Mouse (Mus musculus): ENCODE measurements around the gene D16Ertd472e. TPM values are rescaled to one million over a fixed set of nuclear protein-coding genes. Genes with fewer than 3 reads are reported as not detected.

The D16Ertd472e gene
- polyA plus RNA-seq, 1 experiment from 2014 or later = 3.4 TPM

DNA sequence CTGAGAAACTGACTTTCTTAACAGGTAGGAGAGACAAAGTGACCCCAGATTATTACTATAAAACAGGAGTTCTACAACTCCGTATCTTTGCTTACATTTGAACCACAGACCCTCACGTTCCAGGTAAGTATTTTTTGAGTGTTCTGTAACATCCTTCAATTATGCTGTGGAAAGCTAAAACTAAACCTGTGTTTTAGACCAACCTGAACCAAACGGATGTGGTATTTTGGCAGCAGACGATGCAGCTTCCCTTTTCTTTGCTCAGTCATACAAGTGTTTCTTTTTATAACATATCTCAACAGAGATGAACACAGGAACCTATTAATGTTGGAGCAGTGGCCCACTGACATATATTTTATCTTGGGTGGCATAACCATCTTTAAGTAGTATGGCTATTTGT is 18.9 kb downstream of the D16Ertd472e start:
- Histone ChIP-seq H3K27ac (ENCODE audit: low read length) (no peak overlapping the region), H3K27me3 (ENCODE audit: control insufficient read depth, insufficient read depth, low read depth, low read length) (no peaks in the 10 kb centered on the region), H3K36me3 (ENCODE audit: control insufficient read depth, insufficient read depth) (no peaks in the 10 kb centered on the region), H3K9me3 (replicated peaks; ENCODE audit: control insufficient read depth, low read length) (no peaks in the 10 kb centered on the region), H3K9ac (ENCODE audit: low read depth, low read length) (no peak overlapping the region), H3K4me1 (ENCODE audit: control insufficient read depth, low read depth, low read length) (no peaks in the 10 kb centered on the region; the same call in 1 of the 2 replicates), H3K4me2 (ENCODE audit: low read depth, low read length) (no peak overlapping the region), H3K4me3 (ENCODE audit: low read depth, low read length) (no peak overlapping the region)
- ATAC-seq (ENCODE audit: low read depth) = no peak
- 47% methylated on average over 4 of the region's 4 CpGs for WGBS (ENCODE audit: insufficient replicate concordance)

DNA sequence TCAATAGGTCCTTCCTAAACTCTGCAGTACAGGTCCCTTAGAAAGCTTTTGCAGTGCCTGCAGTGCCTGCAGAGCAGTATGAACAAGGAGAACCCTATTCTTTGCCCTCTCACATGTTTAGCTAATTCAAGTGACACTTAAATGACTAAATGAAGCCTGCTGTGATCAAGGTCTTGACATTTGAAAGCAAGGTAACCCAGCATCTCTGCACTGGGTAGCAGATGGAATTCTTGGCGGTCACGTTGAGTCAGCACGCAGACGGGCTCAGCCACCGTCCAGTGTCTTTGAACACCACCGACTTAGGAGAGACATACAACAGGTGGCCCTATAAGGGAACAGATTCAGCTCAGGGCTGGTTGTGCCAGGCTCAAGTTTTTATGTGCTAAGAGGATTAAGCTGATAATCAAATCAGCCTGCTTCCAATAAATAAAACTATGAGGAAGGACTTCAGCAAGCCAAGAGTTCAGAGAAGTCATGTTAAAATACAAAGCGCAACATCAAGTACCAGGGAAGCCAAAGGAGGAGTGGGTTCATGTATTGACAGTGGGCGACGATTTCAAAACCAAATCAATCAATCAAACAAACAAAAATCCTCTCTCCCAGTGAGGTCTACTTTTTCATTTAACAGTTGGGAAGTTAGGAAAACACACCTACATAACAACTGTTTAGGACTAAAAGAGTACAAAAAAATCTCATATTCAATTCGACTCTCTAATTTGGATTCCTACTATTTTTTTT is 21.4 kb downstream of the D16Ertd472e start:
- H3K4me2 ChIP-seq (ENCODE audit: low read depth, low read length) = no peak overlapping the region
- H3K36me3 ChIP-seq (ENCODE audit: control insufficient read depth, insufficient read depth) = no peaks in the 10 kb centered on the region
- H3K4me3 ChIP-seq (ENCODE audit: low read depth, low read length) = no peak overlapping the region
- H3K9me3 ChIP-seq (replicated peaks; ENCODE audit: control insufficient read depth, low read length) = no peaks in the 10 kb centered on the region
- H3K27me3 ChIP-seq (ENCODE audit: control insufficient read depth, insufficient read depth, low read depth, low read length) = no peaks in the 10 kb centered on the region
- H3K9ac ChIP-seq (ENCODE audit: low read depth, low read length) = no peak overlapping the region
- WGBS (ENCODE audit: insufficient replicate concordance) = 74% methylated on average over 10 of the region's 10 CpGs
- no peak overlapping the region for H3K27ac ChIP-seq (ENCODE audit: low read length)
- ATAC-seq (ENCODE audit: low read depth) = no peak
- H3K4me1 ChIP-seq (ENCODE audit: control insufficient read depth, low read depth, low read length) = no peaks in the 10 kb centered on the region; the same call in 1 of the 2 replicates

DNA sequence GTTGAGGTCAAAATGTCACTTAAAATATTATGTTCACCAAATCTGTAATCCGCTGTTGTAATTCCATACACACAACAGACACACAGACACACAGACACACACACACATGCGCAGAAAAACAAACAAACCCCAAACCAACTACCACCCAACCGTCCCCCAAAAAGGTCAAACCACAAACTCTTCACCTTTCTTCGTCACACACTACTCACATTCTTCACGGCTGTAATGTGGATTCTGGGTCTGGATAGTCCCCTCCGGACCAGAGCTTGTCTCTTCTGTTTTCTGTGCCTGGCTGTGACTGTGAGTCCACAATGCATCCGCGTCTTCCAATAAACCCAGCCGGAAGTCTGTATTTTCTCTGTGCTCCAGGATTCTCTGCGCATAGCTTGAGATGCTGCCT is 29.1 kb downstream of the D16Ertd472e start:
- Histone ChIP-seq H3K9ac (ENCODE audit: low read depth, low read length) (no peak overlapping the region), H3K36me3 (ENCODE audit: control insufficient read depth, insufficient read depth) (no peaks in the 10 kb centered on the region), H3K27me3 (ENCODE audit: control insufficient read depth, insufficient read depth, low read depth, low read length) (no peaks in the 10 kb centered on the region), H3K27ac (ENCODE audit: low read length) (no peak overlapping the region), H3K4me3 (ENCODE audit: low read depth, low read length) (no peak overlapping the region), H3K4me2 (ENCODE audit: low read depth, low read length) (no peak overlapping the region), H3K9me3 (replicated peaks; ENCODE audit: control insufficient read depth, low read length) (no peaks in the 10 kb centered on the region), H3K4me1 (ENCODE audit: control insufficient read depth, low read depth, low read length) (no peaks in the 10 kb centered on the region)
- WGBS (ENCODE audit: insufficient replicate concordance) = 80% methylated on average over 10 of the region's 10 CpGs
- no peak for ATAC-seq (ENCODE audit: low read depth)

DNA sequence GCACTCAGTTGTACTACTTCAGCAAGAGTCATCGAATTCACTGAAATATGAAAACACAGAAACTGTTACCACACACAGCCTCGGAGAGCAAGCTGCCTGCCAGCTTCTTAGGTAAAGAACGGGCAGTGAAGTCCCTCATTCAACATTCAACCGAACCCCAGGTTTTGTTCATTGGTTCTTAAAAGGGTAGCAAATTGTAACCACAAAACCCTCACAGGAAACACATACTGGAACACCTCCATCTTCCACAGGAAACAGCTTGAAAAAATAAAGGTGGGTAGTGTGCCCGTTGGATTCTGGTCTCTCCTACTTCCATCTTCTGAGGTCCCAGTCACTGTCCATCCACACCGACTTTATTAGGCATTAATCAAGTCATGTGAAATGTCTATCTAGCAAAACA is 30.0 kb downstream of the D16Ertd472e start:
- no peak for ATAC-seq (ENCODE audit: low read depth)
- H3K4me3 ChIP-seq (ENCODE audit: low read depth, low read length) = no peak overlapping the region
- H3K9ac ChIP-seq (ENCODE audit: low read depth, low read length) = no peak overlapping the region
- H3K36me3 ChIP-seq (ENCODE audit: control insufficient read depth, insufficient read depth) = no peaks in the 10 kb centered on the region
- no peaks in the 10 kb centered on the region for H3K27me3 ChIP-seq (ENCODE audit: control insufficient read depth, insufficient read depth, low read depth, low read length)
- H3K27ac ChIP-seq (ENCODE audit: low read length) = no peak overlapping the region
- H3K9me3 ChIP-seq (replicated peaks; ENCODE audit: control insufficient read depth, low read length) = no peaks in the 10 kb centered on the region
- no peaks in the 10 kb centered on the region for H3K4me1 ChIP-seq (ENCODE audit: control insufficient read depth, low read depth, low read length)
- WGBS (ENCODE audit: insufficient replicate concordance) = 31% methylated on average over 6 of the region's 6 CpGs
- no peak overlapping the region for H3K4me2 ChIP-seq (ENCODE audit: low read depth, low read length)

DNA sequence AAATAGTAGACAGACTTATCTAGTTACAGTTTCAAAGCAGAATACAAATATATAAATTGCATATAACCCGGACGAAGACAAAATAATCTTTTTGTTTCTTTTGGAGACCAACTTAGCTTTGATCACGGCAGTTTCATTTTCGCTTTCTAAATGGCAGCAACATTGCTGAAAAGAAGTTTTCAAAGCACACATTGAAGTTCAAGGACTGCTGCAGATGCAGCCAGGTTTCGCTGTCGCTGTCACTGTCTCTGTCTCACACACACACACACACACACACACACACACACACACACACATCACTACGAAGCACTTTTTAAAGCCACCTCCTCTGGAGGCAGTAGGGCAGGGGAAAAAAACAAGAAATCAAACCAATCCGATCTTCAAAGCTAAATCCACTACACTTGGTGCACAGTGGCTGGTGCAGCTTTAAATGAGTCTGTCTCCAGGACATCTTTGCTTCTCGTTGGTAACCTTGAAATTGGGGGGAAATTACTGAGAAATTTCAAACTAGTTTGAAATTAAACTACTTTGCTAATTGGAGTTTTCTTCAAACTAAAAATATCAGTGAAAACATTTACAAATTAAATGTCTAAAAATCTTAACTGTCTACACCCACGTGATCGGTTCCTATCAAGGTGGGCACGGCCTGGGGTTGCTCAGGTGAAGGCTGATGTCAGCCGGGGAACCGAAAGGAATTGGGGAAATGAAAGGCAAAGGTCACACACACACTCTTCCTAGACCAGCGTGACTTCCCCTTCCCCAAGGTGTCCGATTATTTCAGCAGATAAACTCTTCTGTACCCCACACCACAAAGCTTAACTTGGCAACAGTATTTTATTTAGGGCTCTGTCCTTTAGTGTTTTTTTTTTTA is 35.9 kb downstream of the D16Ertd472e start:
- 44% methylated on average over 16 of the region's 16 CpGs for WGBS (ENCODE audit: insufficient replicate concordance)
- no peaks in the 10 kb centered on the region for H3K27me3 ChIP-seq (ENCODE audit: control insufficient read depth, insufficient read depth, low read depth, low read length)
- no peaks in the 10 kb centered on the region for H3K4me1 ChIP-seq (ENCODE audit: control insufficient read depth, low read depth, low read length)
- H3K27ac ChIP-seq (ENCODE audit: low read length) = no peak overlapping the region
- H3K36me3 ChIP-seq (ENCODE audit: control insufficient read depth, insufficient read depth) = no peaks in the 10 kb centered on the region
- no peaks in the 10 kb centered on the region for H3K9me3 ChIP-seq (replicated peaks; ENCODE audit: control insufficient read depth, low read length)
- H3K4me3 ChIP-seq (ENCODE audit: low read depth, low read length) = no peak overlapping the region
- no peak overlapping the region for H3K9ac ChIP-seq (ENCODE audit: low read depth, low read length)
- H3K4me2 ChIP-seq (ENCODE audit: low read depth, low read length) = no peak overlapping the region
- ATAC-seq (ENCODE audit: low read depth) = no peak

DNA sequence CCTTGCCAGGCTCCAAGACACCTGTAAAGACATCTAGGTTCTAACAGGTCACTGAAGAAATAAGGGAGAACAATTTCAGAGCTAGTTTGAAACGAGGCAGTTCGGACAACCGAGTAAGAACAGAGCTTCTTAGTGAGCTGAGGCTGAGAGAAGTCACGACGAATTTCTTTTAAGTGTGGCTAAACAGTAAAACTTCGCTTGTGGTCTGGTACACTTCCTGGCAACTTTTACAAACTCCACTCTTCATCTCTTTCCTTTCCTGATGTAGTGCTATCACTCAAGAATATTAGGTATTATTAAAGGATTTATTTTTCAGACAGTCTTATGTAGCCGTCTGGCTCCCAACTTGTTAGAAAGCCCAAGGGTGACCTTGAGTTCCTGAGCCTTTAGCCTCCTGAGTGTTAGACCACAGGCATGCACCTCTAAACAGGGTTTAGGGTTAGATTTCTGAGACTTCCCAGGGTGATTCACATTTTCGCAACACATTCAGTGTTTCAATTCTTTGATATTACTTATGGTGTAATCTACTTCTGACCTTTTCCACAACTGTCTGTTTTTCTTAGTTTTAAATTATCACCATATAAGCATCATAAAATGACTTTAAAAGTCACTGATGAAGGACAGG is 38.6 kb downstream of the D16Ertd472e start:
- no peaks in the 10 kb centered on the region for H3K36me3 ChIP-seq (ENCODE audit: control insufficient read depth, insufficient read depth)
- ATAC-seq (ENCODE audit: low read depth) = no peak
- H3K4me1 ChIP-seq (ENCODE audit: control insufficient read depth, low read depth, low read length) = no peaks in the 10 kb centered on the region
- no peaks in the 10 kb centered on the region for H3K27me3 ChIP-seq (ENCODE audit: control insufficient read depth, insufficient read depth, low read depth, low read length)
- H3K27ac ChIP-seq (ENCODE audit: low read length) = no peak overlapping the region
- no peak overlapping the region for H3K9ac ChIP-seq (ENCODE audit: low read depth, low read length)
- H3K9me3 ChIP-seq (replicated peaks; ENCODE audit: control insufficient read depth, low read length) = no peaks in the 10 kb centered on the region
- no peak overlapping the region for H3K4me2 ChIP-seq (ENCODE audit: low read depth, low read length)
- no peak overlapping the region for H3K4me3 ChIP-seq (ENCODE audit: low read depth, low read length)
- 43% methylated on average over 8 of the region's 8 CpGs for WGBS (ENCODE audit: insufficient replicate concordance)

DNA sequence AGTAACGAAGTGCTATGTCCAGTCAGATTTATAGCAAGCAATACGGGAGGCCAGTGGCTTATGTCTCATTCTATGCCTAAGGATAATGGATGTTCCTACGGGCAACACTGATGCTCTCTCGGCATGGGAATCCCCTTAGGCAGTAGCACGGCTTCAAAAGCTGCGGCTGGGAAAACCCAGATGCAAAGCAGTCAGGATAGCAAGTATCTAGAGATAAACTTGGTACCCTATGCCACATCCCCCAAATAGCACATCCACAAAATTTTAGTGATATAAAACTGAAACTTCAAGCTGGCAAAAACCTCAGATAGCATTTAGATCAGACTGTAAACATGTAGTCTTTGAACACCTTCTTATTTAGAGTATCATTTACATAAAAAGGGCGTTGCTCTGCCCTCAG is 39.2 kb downstream of the D16Ertd472e start:
- WGBS (ENCODE audit: insufficient replicate concordance) = 65% methylated on average over 7 of the region's 7 CpGs

DNA sequence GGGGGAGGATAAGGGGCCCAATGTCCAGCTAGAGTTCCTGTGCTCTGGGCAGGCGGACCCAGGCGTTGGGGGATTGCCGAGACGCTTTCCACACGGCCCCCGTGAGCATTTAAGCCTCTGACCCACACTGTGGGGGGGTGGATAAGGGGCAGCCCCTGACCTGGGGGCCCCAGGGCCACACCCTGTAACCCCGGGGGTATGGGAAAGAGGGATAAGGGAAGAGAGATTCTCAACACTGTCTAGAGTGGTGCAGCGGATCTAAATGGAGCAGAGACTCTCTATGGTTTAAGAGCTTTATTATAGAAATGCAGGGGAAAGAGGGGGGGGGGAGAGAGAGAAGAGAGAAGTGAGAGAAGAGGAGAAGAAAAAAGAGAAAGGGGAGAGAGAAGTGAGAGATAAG is 42.0 kb downstream of the D16Ertd472e start:
- H3K9me3 ChIP-seq (replicated peaks; ENCODE audit: control insufficient read depth, low read length) = no peaks in the 10 kb centered on the region
- WGBS (ENCODE audit: insufficient replicate concordance) = 73% methylated on average over 8 of the region's 8 CpGs

More for the DNA sequence above, 39.2 kb downstream of the D16Ertd472e start:
- no peak for ATAC-seq (ENCODE audit: low read depth)
- no peak overlapping the region for H3K9ac ChIP-seq (ENCODE audit: low read depth, low read length)
- no peaks in the 10 kb centered on the region for H3K9me3 ChIP-seq (replicated peaks; ENCODE audit: control insufficient read depth, low read length)
- no peak overlapping the region for H3K4me2 ChIP-seq (ENCODE audit: low read depth, low read length)
- no peaks in the 10 kb centered on the region for H3K36me3 ChIP-seq (ENCODE audit: control insufficient read depth, insufficient read depth)
- no peak overlapping the region for H3K4me3 ChIP-seq (ENCODE audit: low read depth, low read length)
- no peaks in the 10 kb centered on the region for H3K27me3 ChIP-seq (ENCODE audit: control insufficient read depth, insufficient read depth, low read depth, low read length)
- no peaks in the 10 kb centered on the region for H3K4me1 ChIP-seq (ENCODE audit: control insufficient read depth, low read depth, low read length)
- H3K27ac ChIP-seq (ENCODE audit: low read length) = no peak overlapping the region

More for the DNA sequence above, 42.0 kb downstream of the D16Ertd472e start:
- H3K27me3 ChIP-seq (ENCODE audit: control insufficient read depth, insufficient read depth, low read depth, low read length) = no peaks in the 10 kb centered on the region
- no peak overlapping the region for H3K9ac ChIP-seq (ENCODE audit: low read depth, low read length)
- no peaks in the 10 kb centered on the region for H3K36me3 ChIP-seq (ENCODE audit: control insufficient read depth, insufficient read depth)
- no peak for ATAC-seq (ENCODE audit: low read depth)
- H3K27ac ChIP-seq (ENCODE audit: low read length) = no peak overlapping the region
- H3K4me1 ChIP-seq (ENCODE audit: control insufficient read depth, low read depth, low read length) = no peaks in the 10 kb centered on the region
- no peak overlapping the region for H3K4me3 ChIP-seq (ENCODE audit: low read depth, low read length)
- H3K4me2 ChIP-seq (ENCODE audit: low read depth, low read length) = no peak overlapping the region

Measured in liver, embryonic 16.5 days (tissue).